11 mouse cellular contexts compared by ENCODE assay signal in the genomic region with DNA sequence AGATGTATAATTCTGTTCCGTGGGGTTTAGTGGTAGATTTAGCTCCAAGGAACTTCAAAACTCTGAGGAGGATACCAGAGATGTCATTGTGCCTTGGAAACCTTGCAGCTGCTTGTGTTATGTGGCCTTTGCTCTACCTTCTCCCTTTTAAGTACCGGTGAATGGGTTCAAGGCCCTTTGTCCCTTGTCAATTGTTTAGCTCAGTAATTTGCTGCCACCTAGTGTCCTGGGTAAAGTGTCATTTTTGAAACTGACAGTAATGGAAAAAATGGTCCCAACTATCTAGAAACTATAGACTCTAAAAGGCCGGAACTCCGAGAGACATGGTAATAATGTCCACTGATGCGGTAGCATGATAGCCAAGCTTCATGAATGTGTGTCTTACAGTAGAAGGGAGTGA.
A peak's percentile ranks its signal among the peaks of the same experiment; 100 is the strongest.
DNase-seq lines count a peak whose midpoint lies in the region; TF ChIP-seq lines count a peak whose summit lies in the region.
"Had no signal": no experiment of that assay in that cellular context is flagged by ENCODE, and none has a peak within 500 bp of the region (broad histone marks: within the 10 kb centered on the region; RNA-seq: fewer than 3 reads in every experiment).

No protein-coding gene starts in this region.

- TF ChIP-seq EP300 in MEL (IDR thresholded peaks at IDR 0.05; ENCODE audit: low read depth in 1 of 2, low read length in 2 of 2), result no peak

- H3K4me3 ChIP-seq in gastrocnemius, adult 2 months, result no peak overlapping the region
- H3K4me3 ChIP-seq in liver, adult 2 months (ENCODE audit: insufficient read depth, low read depth, low read length), result no peak overlapping the region
- no peak overlapping the region for H3K4me3 ChIP-seq in MEL (ENCODE audit: control insufficient read depth in 1 of 2, insufficient read depth in 1 of 2, low read depth in 2 of 2, low read length in 2 of 2)
- H3K4me3 ChIP-seq: embryonic facial prominence, embryonic 15.5 days had no signal

- no peak for DNase-seq in gastrocnemius, adult 2 months
- no peak for DNase-seq in gastrocnemius, postnatal 36 days
- DNase-seq in liver, adult 2 months (ENCODE audit: extremely low read depth, low read depth, low spot score), result peak; percentile 46
- DNase-seq in liver (no peak), MEL (ENCODE audit: low read depth, low spot score) (no peak)
- peak; percentile 20 to 38 for DNase-seq in kidney, postnatal 36 days
- no peak for DNase-seq in left cerebral cortex, postnatal 25 days (ENCODE audit: low spot score in 2 of 2)
- DNase-seq in layer of hippocampus, adult 11-12 months (ENCODE audit: low spot score), result no peak
- DNase-seq: right cerebral cortex, postnatal 25 days had no signal

- TF ChIP-seq CTCF in gastrocnemius, adult 2 months (IDR thresholded peaks at IDR 0.05), result peak; percentile 52
- no peak for TF ChIP-seq CTCF in liver, adult 2 months (IDR thresholded peaks at IDR 0.05; ENCODE audit: low read depth, low read length)
- TF ChIP-seq CTCF in MEL (IDR thresholded peaks at IDR 0.05 in 2 of 3, conservative IDR thresholded peaks at IDR 0.05 in 1 of 3; ENCODE audit: control insufficient read depth in 1 of 3, insufficient read depth in 1 of 3, low read depth in 2 of 3, low read length in 3 of 3, poor library complexity in 1 of 3, severe bottlenecking in 1 of 3), result peak in 1 of 3 experiments; percentile 35; a peak in 2 of 6 replicates

- peak; percentile 32 for TF ChIP-seq RAD21 in MEL (IDR thresholded peaks at IDR 0.05; ENCODE audit: low read depth, low read length)

- no peaks in the 10 kb centered on the region for H3K9me3 ChIP-seq in MEL (replicated peaks; ENCODE audit: insufficient read depth, low read length)
- H3K9me3 ChIP-seq: embryonic facial prominence, embryonic 15.5 days had no signal

- H3K27me3 ChIP-seq in liver, adult 2 months (ENCODE audit: control insufficient read depth, insufficient read depth, low read length), result no peaks in the 10 kb centered on the region
- H3K27me3 ChIP-seq in MEL (ENCODE audit: control insufficient read depth in 1 of 2, insufficient read depth in 2 of 2, low read length in 2 of 2), result no peaks in the 10 kb centered on the region
- H3K27me3 ChIP-seq: embryonic facial prominence, embryonic 15.5 days had no signal

- no peak for TF ChIP-seq POLR2A in liver, adult 2 months (IDR thresholded peaks at IDR 0.05; ENCODE audit: extremely low read depth, insufficient read depth, low read length)
- no peak for TF ChIP-seq POLR2A in MEL (IDR thresholded peaks at IDR 0.05; ENCODE audit: control insufficient read depth in 1 of 2, insufficient read depth in 1 of 2, low read depth in 1 of 2, low read length in 2 of 2, poor library complexity in 1 of 2)

- intact Hi-C loops in gastrocnemius, adult 2 months (cut with DNase I), result no loop called here
- intact Hi-C loops in gastrocnemius, postnatal 36 days (cut with DNase I), result loop anchor here (5.0 to 10.0 kb wide), 3 partner anchors 287 to 945 kb away; a partner anchor contains a TSS
- intact Hi-C loops in left cerebral cortex, postnatal 25 days (cut with DNase I), result loop anchor here (1.0 to 5.0 kb wide), 4 partner anchors 287 to 880 kb away; no protein-coding TSS in a partner anchor

- 65% methylated on average over 5 of the region's 5 CpGs for WGBS in liver, adult 2 months

- H3K79me2 ChIP-seq in liver, adult 2 months (ENCODE audit: control insufficient read depth, insufficient read depth, low read length), result no peaks in the 10 kb centered on the region
- H3K79me2 ChIP-seq in MEL (ENCODE audit: control insufficient read depth, insufficient read depth, low read length, poor library complexity), result no peaks in the 10 kb centered on the region

- no peak overlapping the region for H3K27ac ChIP-seq in gastrocnemius, adult 2 months
- no peak overlapping the region for H3K27ac ChIP-seq in liver, adult 2 months (replicated peaks; ENCODE audit: insufficient read depth, low read depth, low read length)
- H3K27ac ChIP-seq in MEL (ENCODE audit: control insufficient read depth, low read depth, low read length), result no peak overlapping the region
- H3K27ac ChIP-seq: embryonic facial prominence, embryonic 15.5 days had no signal

- H3K4me1 ChIP-seq in liver, adult 2 months (ENCODE audit: control insufficient read depth, insufficient read depth, low read length), result peaks cover 7% of the 10 kb centered on the region; the same call in 1 of the 2 replicates
- no peaks in the 10 kb centered on the region for H3K4me1 ChIP-seq in MEL (ENCODE audit: control insufficient read depth in 1 of 2, insufficient read depth in 2 of 2, low read length in 2 of 2)
- H3K4me1 ChIP-seq: embryonic facial prominence, embryonic 15.5 days had no signal

- no peak overlapping the region for H3K9ac ChIP-seq in liver, adult 2 months (ENCODE audit: low read depth, low read length)
- no peak overlapping the region for H3K9ac ChIP-seq in MEL (ENCODE audit: control insufficient read depth, low read depth, low read length, poor library complexity, severe bottlenecking)
- H3K9ac ChIP-seq: embryonic facial prominence, embryonic 15.5 days had no signal

- no peaks in the 10 kb centered on the region for H3K36me3 ChIP-seq in liver, adult 2 months (ENCODE audit: control insufficient read depth, insufficient read depth, low read length)
- H3K36me3 ChIP-seq in MEL (ENCODE audit: control insufficient read depth in 1 of 2, insufficient read depth in 2 of 2, low read length in 2 of 2), result no peaks in the 10 kb centered on the region
- H3K36me3 ChIP-seq: embryonic facial prominence, embryonic 15.5 days; G1E had no signal

TF ChIP-seq in MEL, 35 proteins besides CTCF, POLR2A, EP300 and RAD21:
- TF ChIP-seq NRF1 (IDR thresholded peaks at IDR 0.05; ENCODE audit: insufficient read depth, low read depth, low read length, poor library complexity, severe bottlenecking) (no peak), USF2 (IDR thresholded peaks at IDR 0.05; ENCODE audit: borderline replicate concordance in 1 of 2, insufficient read depth in 1 of 2, low read depth in 1 of 2, low read length in 2 of 2) (no peak), NELFE (IDR thresholded peaks at IDR 0.05; ENCODE audit: low read depth, low read length) (no peak), MEF2A (IDR thresholded peaks at IDR 0.05; ENCODE audit: extremely low read depth, insufficient replicate concordance, low read depth, low read length, poor library complexity, severe bottlenecking) (no peak), TBP (IDR thresholded peaks at IDR 0.05; ENCODE audit: low read depth, low read length) (no peak), CHD1 (IDR thresholded peaks at IDR 0.05; ENCODE audit: low read depth, low read length) (no peak), MXI1 (IDR thresholded peaks at IDR 0.05; ENCODE audit: low read depth, low read length) (no peak), JUND (IDR thresholded peaks at IDR 0.05; ENCODE audit: low read depth, low read length) (no peak), MAFK (IDR thresholded peaks at IDR 0.05; ENCODE audit: borderline replicate concordance, low read depth, low read length) (no peak), UBTF (IDR thresholded peaks at IDR 0.05; ENCODE audit: borderline replicate concordance, insufficient read depth, low read depth, low read length) (no peak), POLR2AphosphoS2 (IDR thresholded peaks at IDR 0.05; ENCODE audit: low read length) (no peak), E2F4 (IDR thresholded peaks at IDR 0.05; ENCODE audit: borderline replicate concordance, low read depth, low read length) (no peak), TCF12 (IDR thresholded peaks at IDR 0.05; ENCODE audit: low read depth, low read length) (no peak), GABPA (IDR thresholded peaks at IDR 0.05; ENCODE audit: low read depth, low read length) (no peak), ETS1 (IDR thresholded peaks at IDR 0.05; ENCODE audit: low read depth, low read length) (no peak), ZMIZ1 (IDR thresholded peaks at IDR 0.05; ENCODE audit: low read depth, low read length) (no peak), POLR2AphosphoS5 (IDR thresholded peaks at IDR 0.05; ENCODE audit: borderline replicate concordance, low read depth, low read length) (no peak)

Comparison
In these comparisons a context has a peak if more than half of its experiments do, and no peak if none do; other contexts are left out.
1. DNase-seq: peak in liver, adult 2 months (single experiment) and kidney, postnatal 36 days (2 of 2); none in gastrocnemius, adult 2 months (single experiment), gastrocnemius, postnatal 36 days (0 of 2), liver (single experiment), MEL (single experiment), left cerebral cortex, postnatal 25 days (0 of 2) and layer of hippocampus, adult 11-12 months (single experiment).